8 mouse cellular contexts compared by ENCODE assay signal in genomic region chr2:129038937-129039631, GRCm38 (mm10). TPM values are rescaled to one million over a fixed set of nuclear protein-coding genes. Genes with fewer than 3 reads are reported as not detected.
DNase-seq lines count a peak whose midpoint lies in the region; ATAC-seq and TF ChIP-seq lines count a peak whose summit lies in the region.

No protein-coding gene starts in this region.

- H3K36me3 ChIP-seq in embryonic facial prominence, embryonic 13.5 days = no peaks in the 10 kb centered on the region
- no peaks in the 10 kb centered on the region for H3K36me3 ChIP-seq in hindbrain, embryonic 14.5 days (replicated peaks; ENCODE audit: control insufficient read depth, insufficient read depth)
- no peaks in the 10 kb centered on the region for H3K36me3 ChIP-seq in small intestine, adult 2 months (ENCODE audit: control insufficient read depth, insufficient read depth, low read length)

- H3K9ac ChIP-seq in embryonic facial prominence, embryonic 13.5 days = peak overlapping the region; percentile 67
- H3K9ac ChIP-seq in hindbrain, embryonic 14.5 days = peak overlapping the region; percentile 71

- ATAC-seq in embryonic facial prominence, embryonic 13.5 days (ENCODE audit: insufficient number of reproducible peaks, insufficient read depth, low FRiP score, low TSS enrichment, low read depth) = no peak
- ATAC-seq in hindbrain, embryonic 14.5 days (ENCODE audit: low FRiP score) = peak; percentile 86

- no peak overlapping the region for H3K27ac ChIP-seq in layer of hippocampus, adult 2 months
- H3K27ac ChIP-seq in embryonic facial prominence, embryonic 13.5 days = no peak overlapping the region
- H3K27ac ChIP-seq in hindbrain, embryonic 14.5 days = peak overlapping the region; percentile 51; the same call in 1 of the 2 replicates
- no peak overlapping the region for H3K27ac ChIP-seq in small intestine, adult 2 months (ENCODE audit: insufficient read depth, low read depth, low read length)

- H3K4me3 ChIP-seq in layer of hippocampus, adult 2 months = peak overlapping the region; percentile 49
- H3K4me3 ChIP-seq in embryonic facial prominence, embryonic 13.5 days = peak overlapping the region; percentile 48
- peak overlapping the region; percentile 51 for H3K4me3 ChIP-seq in hindbrain, embryonic 14.5 days (replicated peaks; ENCODE audit: low read length)
- peak overlapping the region; percentile 34 for H3K4me3 ChIP-seq in small intestine, adult 2 months (ENCODE audit: low read depth, low read length)

- peaks cover 57% of the 10 kb centered on the region for H3K27me3 ChIP-seq in embryonic facial prominence, embryonic 13.5 days
- peaks cover 13% of the 10 kb centered on the region; the same call in 1 of the 2 replicates for H3K27me3 ChIP-seq in hindbrain, embryonic 14.5 days (ENCODE audit: control insufficient read depth, insufficient read depth, low read length)
- peaks cover 15% of the 10 kb centered on the region for H3K27me3 ChIP-seq in small intestine, adult 2 months (ENCODE audit: control insufficient read depth, insufficient read depth, low read length)

- H3K4me2 ChIP-seq in embryonic facial prominence, embryonic 13.5 days = peak overlapping the region; percentile 91
- peak overlapping the region; percentile 97 for H3K4me2 ChIP-seq in hindbrain, embryonic 14.5 days (replicated peaks)

- H3K4me1 ChIP-seq in embryonic facial prominence, embryonic 13.5 days = peaks cover 12% of the 10 kb centered on the region
- H3K4me1 ChIP-seq in hindbrain, embryonic 14.5 days (replicated peaks; ENCODE audit: control insufficient read depth, insufficient read depth, low read length) = peaks cover 11% of the 10 kb centered on the region
- no peaks in the 10 kb centered on the region; the same call in 1 of the 2 replicates for H3K4me1 ChIP-seq in small intestine, adult 2 months (ENCODE audit: control insufficient read depth, insufficient read depth, insufficient read length, low read length)

- no peaks in the 10 kb centered on the region for H3K9me3 ChIP-seq in embryonic facial prominence, embryonic 13.5 days
- H3K9me3 ChIP-seq in hindbrain, embryonic 14.5 days (ENCODE audit: control insufficient read depth, low read length) = no peaks in the 10 kb centered on the region

- no peak for TF ChIP-seq POLR2A in small intestine, adult 2 months (IDR thresholded peaks at IDR 0.05; ENCODE audit: low read depth, low read length)

- WGBS in embryonic facial prominence, embryonic 13.5 days = 4% methylated on average over 62 of the region's 62 CpGs
- under 1% methylated on average over 58 of the region's 62 CpGs for WGBS in hindbrain, embryonic 14.5 days
- WGBS in small intestine, adult 2 months = 3% methylated on average over 62 of the region's 62 CpGs

- DNase-seq in layer of hippocampus, adult 2 months (ENCODE audit: low spot score in 2 of 2) = no peak
- DNase-seq in layer of hippocampus, adult 18-20 months (ENCODE audit: low spot score in 2 of 2) = no peak
- DNase-seq in brain, adult 2 months (ENCODE audit: low read depth, low spot score) = peak; percentile 77
- peak; percentile 40 for DNase-seq in hindbrain, embryonic 14.5 days (ENCODE audit: low spot score)
- peak; percentile 43 for DNase-seq in lung, postnatal 10 days
- DNase-seq in natural killer cell, adult 2 months (ENCODE audit: low spot score in 2 of 2) = no peak

- no peak for TF ChIP-seq CTCF in layer of hippocampus, adult 2 months (conservative IDR thresholded peaks at IDR 0.05)
- TF ChIP-seq CTCF in small intestine, adult 2 months (IDR thresholded peaks at IDR 0.05; ENCODE audit: extremely low read depth, insufficient read length, insufficient replicate concordance, low read depth, low read length) = no peak

RNA-seq across cellular contexts. Expression of gene Vinac1, which starts 8.9 kb away (rescaled TPM):
- under 1 TPM; 0.08 to 0.10 TPM for total RNA-seq in layer of hippocampus, adult 2 months (2021)
- under 1 TPM in 1 of 2 experiments, not detected in 1; 0.10 TPM for total RNA-seq in layer of hippocampus, adult 18-20 months (2021)
- 0.06 and 0.10 TPM in 2 replicates for polyA plus RNA-seq in embryonic facial prominence, embryonic 13.5 days (2015; fragmentation: Nextera tagmentation; extraction: Ambion mirVana)
- 0.79 and 0.90 TPM in 2 replicates for polyA plus RNA-seq in hindbrain, embryonic 14.5 days (2014; fragmentation: Nextera tagmentation; extraction: Ambion mirVana)
- polyA plus RNA-seq in small intestine, adult 2 months (2012; rRNA removed) = 0.03 TPM in 1 of 2 replicates, not detected in the other

RNA-seq across cellular contexts. Expression of gene Ttl, which starts 26.7 kb away (rescaled TPM):
- total RNA-seq in layer of hippocampus, adult 2 months (2021) = 10 to 100 TPM; 33.2 to 33.5 TPM
- total RNA-seq in layer of hippocampus, adult 18-20 months (2021) = 10 to 100 TPM; 34.3 to 34.5 TPM
- 19.6 and 20.4 TPM in 2 replicates for polyA plus RNA-seq in embryonic facial prominence, embryonic 13.5 days (2015; fragmentation: Nextera tagmentation; extraction: Ambion mirVana)
- 40.4 and 42.6 TPM in 2 replicates for polyA plus RNA-seq in hindbrain, embryonic 14.5 days (2014; fragmentation: Nextera tagmentation; extraction: Ambion mirVana)
- polyA plus RNA-seq in small intestine, adult 2 months (2012; rRNA removed) = 1.3 and 1.8 TPM in 2 replicates

Comparison
In these comparisons a context has a peak if more than half of its experiments do, and no peak if none do; other contexts are left out.
1. DNase-seq: peak in brain, adult 2 months (single experiment), hindbrain, embryonic 14.5 days (single experiment) and lung, postnatal 10 days (single experiment); none in layer of hippocampus, adult 2 months (0 of 2), layer of hippocampus, adult 18-20 months (0 of 2) and natural killer cell, adult 2 months (0 of 2).
2. Peak in every context shown above with its lines, with median percentiles within 50 percentile points of each other: H3K4me3 ChIP-seq.